Mouse (Mus musculus): ENCODE measurements around the gene Mcpt9. TPM values are rescaled to one million over a fixed set of nuclear protein-coding genes. Genes with fewer than 3 reads are reported as not detected.
"Not testable (repeated sequence)": the region's sequence is repeated elsewhere in the genome, so short reads cannot be mapped to it uniquely, and the experiment has no call there.

The Mcpt9 gene
- not detected in 2 replicates for polyA plus RNA-seq (2012; rRNA removed)

DNA sequence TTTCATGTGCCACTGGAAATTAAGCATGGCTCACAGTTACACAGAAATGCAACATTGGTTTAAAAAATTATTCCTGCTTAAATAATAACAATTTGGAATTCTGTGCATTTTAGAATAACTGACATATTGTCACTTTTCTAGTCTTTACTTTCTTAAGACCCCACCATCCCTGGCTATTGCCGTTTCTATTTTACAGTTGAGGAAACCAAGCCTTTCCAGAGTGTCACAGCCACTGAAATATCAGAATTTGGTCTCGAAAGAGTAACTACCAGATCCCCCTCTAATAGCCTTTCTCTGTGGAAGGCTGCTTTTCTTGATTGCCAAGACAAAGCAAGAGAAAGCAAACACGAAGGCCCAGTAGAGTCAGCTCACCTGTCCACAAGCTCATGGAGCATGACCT is at the start of gene Mcpt9:
Gene Mcpt9 (minus strand): TSS at position 101 of the 400 bp plus-strand sequence.
- H3K4me1 ChIP-seq (ENCODE audit: control insufficient read depth, insufficient read depth, low read length); H3K4me3 ChIP-seq (ENCODE audit: control insufficient read depth, low read depth, low read length); H3K27ac ChIP-seq (ENCODE audit: control insufficient read depth, insufficient read depth, low read depth, low read length); H3K36me3 ChIP-seq (ENCODE audit: control insufficient read depth, insufficient read depth, low read length); H3K27me3 ChIP-seq (ENCODE audit: control insufficient read depth, insufficient read depth, low read length): not testable (repeated sequence)

DNA sequence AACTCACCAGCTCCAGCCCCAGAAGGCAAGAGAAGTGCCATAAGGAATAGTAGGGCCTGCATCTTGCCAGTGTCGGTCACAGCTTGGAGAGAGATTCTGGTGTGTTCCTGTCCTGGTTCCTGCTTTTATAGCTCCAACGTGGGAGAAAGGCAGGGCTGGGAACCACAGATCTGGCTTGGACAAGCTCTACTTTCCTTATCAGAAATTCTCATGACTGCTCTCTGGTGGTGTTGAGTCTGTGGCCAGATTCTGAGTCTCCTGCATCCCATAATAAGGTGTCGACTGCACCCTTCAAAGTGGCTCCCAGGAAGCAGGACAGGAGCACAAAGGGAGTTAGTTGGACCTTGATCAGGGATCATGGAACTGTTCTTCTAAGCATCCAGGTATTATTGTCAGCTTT is 31.9 kb upstream of the Mcpt9 start, which contains the start of gene Mcpt4:
Gene Mcpt4 (minus strand): TSS at position 101 of the 400 bp plus-strand sequence.
- H3K4me3 ChIP-seq (ENCODE audit: control insufficient read depth, low read depth, low read length); H3K27ac ChIP-seq (ENCODE audit: control insufficient read depth, insufficient read depth, low read depth, low read length); H3K36me3 ChIP-seq (ENCODE audit: control insufficient read depth, insufficient read depth, low read length): not testable (repeated sequence)

DNA sequence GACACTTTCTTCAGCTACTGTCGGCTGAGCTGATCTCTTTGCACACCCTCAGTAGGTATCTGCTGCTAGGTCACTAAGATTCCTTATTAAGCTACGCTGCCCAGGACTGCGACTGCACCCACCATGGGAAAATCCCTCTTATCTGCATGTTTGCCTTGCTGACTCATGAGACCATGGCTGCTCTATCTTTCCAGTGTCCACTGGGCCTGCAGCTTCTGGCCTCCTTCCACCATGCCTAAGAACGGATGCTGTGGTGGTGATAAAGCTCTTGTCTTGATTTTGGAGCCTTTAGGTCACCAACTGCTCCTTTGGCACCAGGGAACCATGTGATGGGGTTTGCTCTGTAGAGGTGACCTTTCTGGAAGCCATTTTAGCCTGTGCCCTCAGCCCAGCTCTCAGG is 27.4 kb upstream of the Mcpt9 start:
- Histone ChIP-seq H3K27ac (ENCODE audit: control insufficient read depth, insufficient read depth, low read depth, low read length) (no peak overlapping the region), H3K4me1 (ENCODE audit: control insufficient read depth, insufficient read depth, low read length) (no peaks in the 10 kb centered on the region), H3K4me3 (ENCODE audit: control insufficient read depth, low read depth, low read length) (no peak overlapping the region), H3K27me3 (ENCODE audit: control insufficient read depth, insufficient read depth, low read length) (no peaks in the 10 kb centered on the region), H3K36me3 (ENCODE audit: control insufficient read depth, insufficient read depth, low read length) (no peaks in the 10 kb centered on the region)
- TF ChIP-seq POLR2A (IDR thresholded peaks at IDR 0.05; ENCODE audit: control insufficient read depth, low read depth, low read length) (no peak), CTCF (IDR thresholded peaks at IDR 0.05; ENCODE audit: control insufficient read depth, insufficient read depth, insufficient replicate concordance, low read depth, low read length) (no peak)

More for the DNA sequence above, 31.9 kb upstream of the Mcpt9 start, which contains the start of gene Mcpt4:
- H3K27me3 ChIP-seq (ENCODE audit: control insufficient read depth, insufficient read depth, low read length); H3K4me1 ChIP-seq (ENCODE audit: control insufficient read depth, insufficient read depth, low read length): not testable (repeated sequence)

DNA sequence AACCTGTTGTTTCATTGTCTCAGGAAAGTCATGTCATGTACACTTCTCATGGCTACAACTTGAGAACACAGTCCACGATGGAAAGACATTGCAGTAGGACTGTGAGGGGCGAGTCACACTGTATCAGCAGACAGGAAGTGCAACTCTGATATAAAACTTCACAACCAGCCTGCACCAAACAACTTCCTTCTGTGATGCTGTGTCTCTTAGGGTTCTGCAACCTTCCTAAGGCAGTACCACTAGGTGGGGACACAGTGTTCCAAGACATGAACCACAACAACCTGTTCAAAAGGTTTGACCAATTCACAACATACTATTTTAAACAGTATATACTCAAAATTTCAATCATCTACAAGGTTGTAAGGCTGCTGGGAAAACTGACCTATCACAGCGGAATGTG is 25.1 kb upstream of the Mcpt9 start:
- H3K36me3 ChIP-seq (ENCODE audit: control insufficient read depth, insufficient read depth, low read length), result no peaks in the 10 kb centered on the region

DNA sequence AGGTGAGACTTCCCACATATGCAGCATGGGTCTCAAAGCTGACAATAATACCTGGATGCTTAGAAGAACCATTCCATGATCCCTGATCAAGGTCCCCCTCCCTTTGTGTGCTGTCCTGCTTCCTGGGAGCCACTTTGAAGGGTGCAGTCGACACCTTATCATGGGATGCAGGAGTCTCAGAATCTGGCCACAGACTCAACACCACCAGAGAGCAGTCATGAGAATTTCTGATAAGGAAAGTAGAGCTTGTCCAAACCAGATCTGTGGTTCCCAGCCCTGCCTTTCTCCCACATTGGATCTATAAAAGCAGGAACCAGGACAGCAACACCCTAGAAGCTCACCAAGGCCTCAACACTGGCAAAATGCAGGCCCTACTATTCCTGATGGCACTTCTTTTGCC is 11.5 kb upstream of the Mcpt9 start, which contains the start of gene Mcpt2:
Gene Mcpt2 (plus strand): TSS at position 250 of the 400 bp plus-strand sequence.
- not testable (repeated sequence) for H3K27me3 ChIP-seq (ENCODE audit: control insufficient read depth, insufficient read depth, low read length); H3K4me1 ChIP-seq (ENCODE audit: control insufficient read depth, insufficient read depth, low read length); H3K27ac ChIP-seq (ENCODE audit: control insufficient read depth, insufficient read depth, low read depth, low read length); H3K36me3 ChIP-seq (ENCODE audit: control insufficient read depth, insufficient read depth, low read length); H3K4me3 ChIP-seq (ENCODE audit: control insufficient read depth, low read depth, low read length)

More for the DNA sequence above, 25.1 kb upstream of the Mcpt9 start:
- Histone ChIP-seq H3K27ac (ENCODE audit: control insufficient read depth, insufficient read depth, low read depth, low read length) (no peak overlapping the region), H3K4me1 (ENCODE audit: control insufficient read depth, insufficient read depth, low read length) (no peaks in the 10 kb centered on the region), H3K4me3 (ENCODE audit: control insufficient read depth, low read depth, low read length) (no peak overlapping the region), H3K27me3 (ENCODE audit: control insufficient read depth, insufficient read depth, low read length) (no peaks in the 10 kb centered on the region)
- no peak for TF ChIP-seq CTCF (IDR thresholded peaks at IDR 0.05; ENCODE audit: control insufficient read depth, insufficient read depth, insufficient replicate concordance, low read depth, low read length)
- TF ChIP-seq POLR2A (IDR thresholded peaks at IDR 0.05; ENCODE audit: control insufficient read depth, low read depth, low read length), result no peak

DNA sequence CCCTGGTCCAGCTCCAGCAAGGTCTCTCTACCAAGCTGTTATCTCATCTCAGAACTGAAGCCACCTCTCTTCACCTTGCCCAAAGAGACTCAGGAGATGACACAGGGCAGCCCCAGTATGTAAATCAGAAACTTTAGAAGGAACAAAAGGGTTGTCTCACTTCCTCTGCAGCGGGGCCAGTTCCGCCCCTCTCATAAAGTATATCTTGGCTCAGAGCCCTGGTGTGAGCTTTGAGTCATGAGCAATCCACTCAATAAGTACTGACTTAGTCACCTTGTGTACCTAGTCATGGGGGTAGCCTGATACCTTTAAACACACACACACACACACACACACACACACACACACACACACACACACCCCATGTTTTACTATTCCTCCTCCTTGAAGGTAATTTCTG is 4.1 kb upstream of the Mcpt9 start:
- no peak overlapping the region for H3K27ac ChIP-seq (ENCODE audit: control insufficient read depth, insufficient read depth, low read depth, low read length)
- no peak overlapping the region for H3K4me3 ChIP-seq (ENCODE audit: control insufficient read depth, low read depth, low read length)
- H3K27me3 ChIP-seq (ENCODE audit: control insufficient read depth, insufficient read depth, low read length), result no peaks in the 10 kb centered on the region
- H3K36me3 ChIP-seq (ENCODE audit: control insufficient read depth, insufficient read depth, low read length), result no peaks in the 10 kb centered on the region
- no peaks in the 10 kb centered on the region for H3K4me1 ChIP-seq (ENCODE audit: control insufficient read depth, insufficient read depth, low read length)
- TF ChIP-seq POLR2A (IDR thresholded peaks at IDR 0.05; ENCODE audit: control insufficient read depth, low read depth, low read length) (no peak), CTCF (IDR thresholded peaks at IDR 0.05; ENCODE audit: control insufficient read depth, insufficient read depth, insufficient replicate concordance, low read depth, low read length) (no peak)

DNA sequence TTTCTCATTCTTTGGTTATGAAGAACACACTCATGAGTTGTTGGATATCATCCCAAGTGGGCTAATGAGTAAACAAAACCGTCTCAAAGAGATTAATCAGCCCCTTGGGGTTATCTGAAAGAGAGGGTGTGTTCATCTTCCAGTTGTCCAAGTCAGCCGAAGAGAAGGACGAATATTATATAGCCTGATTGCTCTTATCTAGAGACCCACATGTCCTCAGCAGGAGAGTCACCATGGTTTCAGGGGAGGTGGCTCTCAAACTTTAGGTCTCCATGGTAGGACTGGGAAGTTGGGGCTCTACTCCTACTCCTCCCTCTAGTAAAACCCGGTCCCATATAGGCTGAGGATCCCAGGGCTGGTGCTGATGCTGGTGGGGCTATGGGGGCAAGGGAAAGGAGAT is 9.0 kb downstream of the Mcpt9 start:
- H3K4me3 ChIP-seq (ENCODE audit: control insufficient read depth, low read depth, low read length); H3K27ac ChIP-seq (ENCODE audit: control insufficient read depth, insufficient read depth, low read depth, low read length); H3K36me3 ChIP-seq (ENCODE audit: control insufficient read depth, insufficient read depth, low read length); H3K27me3 ChIP-seq (ENCODE audit: control insufficient read depth, insufficient read depth, low read length); H3K4me1 ChIP-seq (ENCODE audit: control insufficient read depth, insufficient read depth, low read length): not testable (repeated sequence)

DNA sequence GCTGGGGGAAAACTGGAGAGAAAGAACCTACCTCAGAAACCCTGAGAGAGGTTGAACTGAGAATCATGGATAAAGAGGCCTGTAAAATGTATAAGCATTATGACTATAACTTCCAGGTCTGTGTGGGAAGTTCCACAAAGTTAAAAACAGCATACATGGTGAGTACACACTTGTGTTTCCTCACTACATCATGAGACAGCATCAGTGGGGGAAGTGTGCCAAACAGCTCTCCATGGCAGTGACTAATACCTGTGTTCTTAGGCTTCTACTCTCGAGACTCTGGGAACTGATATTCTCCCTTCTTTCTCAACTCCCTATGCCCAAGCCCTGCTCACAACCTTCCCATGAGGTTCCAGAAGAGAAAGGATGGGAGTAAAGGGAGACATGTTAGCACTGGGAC is 10.8 kb downstream of the Mcpt9 start:
- H3K27me3 ChIP-seq (ENCODE audit: control insufficient read depth, insufficient read depth, low read length), result no peaks in the 10 kb centered on the region
- no peak overlapping the region for H3K27ac ChIP-seq (ENCODE audit: control insufficient read depth, insufficient read depth, low read depth, low read length)
- no peaks in the 10 kb centered on the region for H3K36me3 ChIP-seq (ENCODE audit: control insufficient read depth, insufficient read depth, low read length)
- H3K4me1 ChIP-seq (ENCODE audit: control insufficient read depth, insufficient read depth, low read length), result no peaks in the 10 kb centered on the region
- TF ChIP-seq POLR2A (IDR thresholded peaks at IDR 0.05; ENCODE audit: control insufficient read depth, low read depth, low read length), result no peak
- no peak for TF ChIP-seq CTCF (IDR thresholded peaks at IDR 0.05; ENCODE audit: control insufficient read depth, insufficient read depth, insufficient replicate concordance, low read depth, low read length)
- no peak overlapping the region for H3K4me3 ChIP-seq (ENCODE audit: control insufficient read depth, low read depth, low read length)

DNA sequence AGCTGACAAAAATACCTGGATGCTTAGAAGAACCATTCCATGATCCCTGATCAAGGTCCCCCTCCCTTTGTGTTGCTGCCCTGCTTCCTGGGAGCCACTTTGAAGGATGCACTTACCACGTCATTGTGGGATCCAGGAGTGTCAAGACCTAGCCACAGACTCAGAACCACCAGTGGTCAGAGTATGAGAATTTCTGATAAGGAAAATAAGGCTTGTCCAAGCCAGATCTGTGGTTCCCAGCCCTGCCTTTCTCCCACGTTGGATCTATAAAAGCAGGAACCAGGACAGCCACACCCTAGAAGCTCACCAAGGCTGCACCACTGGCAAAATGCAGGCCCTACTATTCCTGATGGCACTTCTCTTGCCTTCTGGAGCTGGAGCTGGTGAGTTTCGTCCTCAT is 12.6 kb downstream of the Mcpt9 start, which contains the start of gene Mcpt1:
Gene Mcpt1 (plus strand): TSS at position 301 of the 400 bp plus-strand sequence.
- H3K4me1 ChIP-seq (ENCODE audit: control insufficient read depth, insufficient read depth, low read length); H3K27me3 ChIP-seq (ENCODE audit: control insufficient read depth, insufficient read depth, low read length); H3K27ac ChIP-seq (ENCODE audit: control insufficient read depth, insufficient read depth, low read depth, low read length): not testable (repeated sequence)

More for the DNA sequence above, 12.6 kb downstream of the Mcpt9 start, which contains the start of gene Mcpt1:
- not testable (repeated sequence) for H3K36me3 ChIP-seq (ENCODE audit: control insufficient read depth, insufficient read depth, low read length); H3K4me3 ChIP-seq (ENCODE audit: control insufficient read depth, low read depth, low read length)

All from testis, adult 2 months (tissue).